Mouse (Mus musculus): ENCODE results near the gene Tpcn2. TPM values are rescaled to one million over a fixed set of nuclear protein-coding genes. Genes with fewer than 3 reads are reported as not detected.

Tpcn2 gene
- total RNA-seq, 4 experiments from 2014 or later, result 1.7 to 4.7 (median 2.5) TPM

DNA sequence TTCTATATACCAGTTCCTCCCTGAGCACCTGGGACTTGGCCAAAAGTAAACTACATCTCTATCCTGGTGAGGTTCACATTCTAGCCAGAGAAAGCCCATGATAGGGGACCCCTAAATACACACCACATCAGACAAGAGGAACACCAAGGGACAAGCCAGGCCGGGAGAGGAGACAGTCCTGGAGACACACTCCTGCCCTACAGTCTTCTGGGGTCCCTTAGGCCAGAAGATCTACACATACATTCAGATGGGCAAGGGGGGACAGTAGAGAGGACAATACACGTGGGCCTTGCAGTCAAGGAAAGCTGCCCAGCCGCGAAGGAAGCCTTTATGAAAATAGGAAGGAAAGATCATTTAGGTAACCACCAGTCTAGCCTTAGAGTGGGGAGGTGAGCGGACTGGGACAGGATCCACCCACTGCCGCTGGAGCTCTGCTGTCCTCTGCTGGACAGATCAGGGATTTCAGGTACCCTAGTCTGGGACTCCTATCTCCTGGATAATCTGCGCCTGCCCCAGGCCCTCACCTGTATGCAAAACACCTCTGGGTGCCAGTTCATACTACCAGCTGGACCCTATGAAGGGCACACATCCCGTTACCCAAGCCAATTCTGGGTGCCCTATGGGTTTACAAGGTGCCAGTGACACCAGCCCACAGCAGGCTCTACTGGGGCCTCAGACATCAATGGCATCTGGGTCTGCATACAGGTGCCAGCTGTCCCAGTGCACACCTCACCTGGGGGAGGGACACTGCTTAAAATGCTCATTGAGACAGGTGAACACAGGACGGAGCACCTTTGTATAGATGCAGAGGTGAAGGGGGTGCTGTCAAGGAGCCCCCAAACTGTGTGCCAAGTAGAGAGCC lies 40.7 kb downstream of the Tpcn2 start:
- DNase-seq (ENCODE audit: low spot score), result peak; percentile 82

DNA sequence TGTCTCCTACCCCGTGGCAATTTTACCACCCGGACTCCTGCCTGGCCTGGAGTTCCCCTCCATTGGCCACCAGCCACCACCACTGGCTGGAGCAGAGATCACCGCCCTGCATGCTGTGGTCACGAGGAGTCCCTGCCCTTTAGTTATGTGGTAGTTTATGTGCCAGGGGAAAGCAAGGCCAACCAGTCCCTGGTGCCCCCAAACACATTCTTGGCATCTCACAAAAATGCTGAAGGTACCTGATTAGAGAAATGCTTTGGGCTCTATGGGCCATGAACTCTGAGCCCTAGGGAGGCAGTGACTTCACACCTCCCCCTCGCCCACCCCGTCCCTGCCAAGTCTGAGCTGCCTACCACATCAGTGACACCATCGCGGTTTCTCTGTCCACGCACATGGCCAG lies 41.8 kb downstream of the Tpcn2 start:
- DNase-seq (ENCODE audit: low spot score), result no peak

DNA sequence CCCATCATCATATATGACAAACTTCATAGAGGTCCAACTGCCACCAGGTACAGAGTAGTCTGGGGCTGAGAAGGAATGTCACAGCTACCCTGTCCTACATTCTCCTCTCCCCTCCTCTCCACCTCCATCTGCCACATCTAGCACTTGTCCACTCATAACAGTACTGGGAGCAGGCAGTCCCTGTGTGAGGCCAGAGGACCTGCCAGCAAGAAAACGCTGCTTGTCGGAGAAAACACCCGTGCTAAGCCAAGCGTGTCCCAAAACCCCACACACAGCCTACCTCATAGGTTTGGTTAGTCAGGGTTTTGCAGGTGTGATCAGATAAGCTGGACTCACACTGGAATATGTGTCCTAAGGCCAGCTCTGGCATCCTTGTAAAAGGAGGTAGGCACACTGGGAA lies 42.9 kb downstream of the Tpcn2 start:
- no peak for DNase-seq (ENCODE audit: low spot score)

DNA sequence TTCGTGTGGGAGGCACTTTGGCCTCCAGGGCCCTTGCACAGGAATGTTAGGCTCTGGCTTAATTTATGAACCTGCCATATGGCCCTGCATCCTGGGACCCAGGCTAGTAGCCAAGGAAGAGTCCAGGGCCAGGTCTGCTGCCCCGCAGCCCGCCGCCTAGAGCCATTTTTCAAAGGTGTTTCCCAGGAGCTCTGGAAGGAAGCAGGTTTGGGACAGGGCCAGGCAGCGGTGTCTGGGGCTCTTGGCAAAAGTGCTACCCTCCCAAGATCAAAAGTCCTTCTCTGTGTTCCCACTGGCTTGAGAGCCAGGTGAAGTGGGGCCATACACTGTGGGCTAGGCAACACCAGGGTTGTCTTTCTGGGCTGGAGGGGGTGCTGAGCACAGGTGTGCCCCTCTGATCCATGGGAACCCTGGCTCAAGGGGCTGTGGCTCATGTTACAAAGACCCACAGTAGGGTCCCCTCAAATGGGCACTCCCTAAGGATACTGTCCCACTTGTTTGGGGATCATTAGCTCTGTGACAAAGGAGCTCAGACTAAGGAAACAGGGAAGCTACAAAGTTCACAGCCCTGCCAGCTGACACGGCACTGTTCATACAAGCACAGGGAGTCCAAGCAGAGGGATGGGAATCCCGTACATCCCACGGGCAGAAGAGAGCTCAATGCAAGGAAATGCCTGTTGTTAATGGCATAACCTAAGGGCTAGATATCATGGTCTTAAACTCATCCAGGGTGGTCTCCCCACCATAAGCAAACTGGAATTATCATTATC lies 43.9 kb downstream of the Tpcn2 start:
- no peak for DNase-seq (ENCODE audit: low spot score)

DNA sequence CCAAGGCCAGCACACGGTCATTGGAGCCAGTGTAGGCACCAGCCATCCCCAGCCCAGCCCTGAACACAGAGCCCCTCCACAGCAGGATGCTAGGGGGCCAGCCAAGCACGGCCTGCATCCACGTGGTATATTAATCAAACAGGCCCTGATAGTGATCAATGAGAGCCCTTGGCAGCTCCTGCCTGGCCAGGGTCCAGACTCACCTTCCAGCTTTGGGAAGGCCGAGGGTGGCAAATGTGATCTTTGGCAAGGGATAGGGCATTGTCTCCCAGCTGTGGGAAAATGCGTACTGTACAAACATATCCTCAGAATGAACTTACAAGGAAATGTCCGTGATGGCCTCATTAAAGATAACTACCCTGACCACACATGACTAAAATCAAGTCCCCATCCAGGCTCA lies 44.7 kb downstream of the Tpcn2 start:
- no peak for DNase-seq (ENCODE audit: low spot score)

DNA sequence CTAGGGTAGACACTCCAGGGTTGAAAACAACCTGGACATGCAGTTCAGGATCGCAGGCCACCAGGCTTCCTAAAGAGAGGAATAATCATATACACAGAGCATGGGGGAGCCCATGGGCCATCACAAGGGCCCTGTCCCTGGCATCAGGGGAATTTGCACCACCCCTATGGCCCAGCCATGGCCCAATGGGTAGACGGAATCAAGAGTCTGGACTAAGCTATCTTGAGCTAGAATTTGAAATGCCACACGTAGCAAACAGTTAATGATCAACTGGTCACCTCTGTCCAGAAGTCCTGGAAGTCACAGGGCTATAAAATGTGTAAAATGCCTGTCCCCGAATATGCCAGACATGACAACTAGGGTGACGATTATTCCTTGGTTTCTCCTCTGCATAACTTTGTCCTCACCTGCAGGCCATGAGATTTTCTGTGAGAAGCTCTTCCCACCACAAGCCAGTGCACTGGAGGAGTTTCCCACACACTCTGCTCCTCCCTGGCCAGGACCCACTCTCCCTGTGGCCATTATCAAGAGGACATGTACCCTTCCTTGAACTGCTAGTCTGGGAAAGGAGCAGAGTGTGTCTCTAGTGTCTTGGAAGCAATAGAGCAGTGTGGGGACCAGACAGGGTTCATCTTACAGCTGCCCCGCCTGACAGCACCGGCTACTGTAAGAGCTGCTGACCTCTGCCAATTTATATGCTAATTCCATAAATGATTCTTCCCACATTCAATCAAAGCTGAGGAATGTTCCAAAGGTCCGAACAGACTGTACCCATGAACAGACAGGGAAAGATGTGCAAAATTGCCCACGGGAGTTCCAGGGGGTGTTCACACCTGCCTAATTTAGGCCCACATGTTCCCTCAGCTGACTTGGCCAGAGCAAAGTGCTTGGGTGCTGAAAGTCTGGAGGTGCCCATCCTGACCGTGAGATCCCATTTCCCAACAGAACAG lies 48.7 kb downstream of the Tpcn2 start:
- DNase-seq (ENCODE audit: low spot score), result no peak

DNA sequence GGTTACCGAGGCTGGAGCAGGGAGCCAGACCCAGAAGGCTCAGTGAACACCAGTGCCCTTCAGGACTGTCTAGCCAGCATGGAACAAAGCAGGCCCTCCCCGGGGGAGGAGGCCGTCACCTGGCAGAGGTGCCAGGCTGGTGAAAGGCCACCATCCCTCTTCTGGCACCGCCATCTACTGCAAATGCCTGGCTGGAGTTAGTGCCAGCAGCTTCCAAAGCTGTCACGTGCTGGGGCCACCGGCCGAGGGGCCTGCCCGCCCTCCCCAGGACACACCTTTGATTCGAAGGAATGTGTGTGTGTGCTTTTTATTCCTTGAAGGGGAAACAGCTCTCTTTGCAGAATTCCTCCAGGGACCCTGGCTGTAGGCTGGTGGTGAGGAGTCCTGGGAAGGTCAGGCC lies 52.2 kb downstream of the Tpcn2 start:
- DNase-seq (ENCODE audit: low spot score), result no peak

DNA sequence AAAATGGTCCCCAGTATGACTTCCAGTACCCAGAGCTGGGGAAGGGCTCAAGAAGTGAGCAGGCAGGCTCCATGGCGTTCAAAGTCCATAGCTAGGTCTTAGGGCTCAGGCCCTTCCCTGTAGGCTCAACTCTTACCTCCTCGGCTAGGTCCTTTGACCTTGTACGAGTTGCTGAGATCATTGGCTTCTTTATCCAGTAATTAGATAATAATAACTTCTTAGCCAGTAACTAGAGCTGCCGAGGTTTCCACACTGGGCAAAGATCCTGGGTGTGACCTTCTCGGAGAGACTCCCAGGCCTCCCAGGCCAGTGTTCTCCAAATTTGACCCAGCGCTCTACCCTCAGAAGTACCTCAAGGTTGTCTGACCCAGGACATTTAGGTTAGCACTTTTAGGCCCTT lies 57.2 kb downstream of the Tpcn2 start:
- no peak for DNase-seq (ENCODE audit: low spot score)

DNA sequence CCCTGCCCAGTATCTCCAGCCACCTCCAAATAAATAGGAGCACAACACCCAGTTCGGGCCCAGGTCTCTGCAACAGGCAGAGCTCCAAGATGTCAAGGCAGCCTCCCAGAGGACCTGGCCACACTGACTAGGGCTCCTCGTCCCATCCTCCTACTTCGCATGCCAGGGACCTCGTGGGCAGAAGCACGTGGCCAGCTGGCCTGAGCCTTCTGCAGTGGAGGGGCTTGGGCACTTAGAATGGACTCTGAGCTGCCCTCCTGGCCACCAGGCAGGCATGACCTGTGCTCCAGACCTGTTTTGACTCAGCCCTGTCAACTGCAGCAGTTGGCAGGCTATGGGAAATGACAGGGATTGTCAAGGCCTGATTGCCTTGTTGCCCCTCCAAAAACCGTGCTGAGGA lies 58.2 kb downstream of the Tpcn2 start:
- DNase-seq (ENCODE audit: low spot score), result no peak

DNA sequence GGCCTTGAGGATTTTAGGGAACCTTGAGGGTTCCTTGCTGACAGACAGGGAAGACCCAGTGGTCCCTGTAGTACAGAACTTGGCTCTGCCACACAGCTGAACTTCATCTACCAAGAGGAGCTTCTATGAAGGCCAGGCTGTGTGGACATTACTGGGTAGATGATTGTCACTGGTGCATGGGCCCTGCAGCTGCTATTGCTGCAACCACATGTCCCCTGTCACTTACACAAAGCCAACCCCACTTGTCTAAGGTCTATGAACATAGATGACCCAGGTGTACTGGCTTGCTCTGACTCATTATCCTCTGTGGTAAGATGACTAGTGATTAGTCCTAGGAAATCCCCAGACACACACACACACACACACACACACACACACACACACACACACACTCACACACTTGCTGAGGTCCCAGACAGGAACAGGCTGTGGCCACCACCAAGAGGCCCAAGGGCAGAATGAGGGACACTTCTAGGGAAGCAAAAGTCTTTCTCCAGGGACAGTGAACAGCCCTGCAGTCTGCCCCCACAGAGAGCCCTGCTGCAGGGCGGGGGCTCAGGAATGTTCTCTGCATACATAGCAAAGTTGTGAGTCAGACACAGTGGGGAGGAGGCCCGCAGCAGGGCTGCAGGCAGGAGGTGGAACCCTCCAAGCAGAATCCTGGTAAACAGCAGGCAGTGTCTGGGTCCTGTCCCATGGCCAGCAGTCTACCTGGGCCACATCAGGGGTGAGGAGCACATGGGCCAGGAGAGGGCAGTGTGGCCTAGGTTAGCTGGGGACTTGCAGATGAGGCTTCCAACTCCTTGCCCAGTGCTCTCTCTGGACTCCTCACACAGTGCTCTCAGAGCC lies 61.7 kb downstream of the Tpcn2 start:
- DNase-seq (ENCODE audit: low spot score), result peak; percentile 57

DNA sequence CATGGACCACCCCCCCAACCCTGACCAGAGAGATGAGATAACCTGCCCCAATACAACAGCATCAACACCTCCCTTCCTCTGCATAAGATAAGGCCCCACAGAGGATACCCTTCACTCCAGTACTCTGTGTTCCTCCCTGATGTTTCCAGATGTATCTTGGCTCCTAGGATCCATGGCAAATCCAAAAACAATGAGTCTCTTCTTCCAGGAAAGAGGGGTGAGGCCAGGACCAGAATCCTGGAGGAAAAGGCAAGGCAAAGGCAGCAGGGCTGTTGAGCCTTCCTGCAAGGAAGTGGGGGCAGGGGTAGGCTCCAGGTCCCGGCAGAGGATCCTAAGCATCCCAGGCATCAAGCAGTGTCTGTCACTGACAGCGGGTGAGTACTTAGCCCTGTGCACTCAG lies 62.5 kb downstream of the Tpcn2 start:
- peak; percentile 35 for DNase-seq (ENCODE audit: low spot score)

DNA sequence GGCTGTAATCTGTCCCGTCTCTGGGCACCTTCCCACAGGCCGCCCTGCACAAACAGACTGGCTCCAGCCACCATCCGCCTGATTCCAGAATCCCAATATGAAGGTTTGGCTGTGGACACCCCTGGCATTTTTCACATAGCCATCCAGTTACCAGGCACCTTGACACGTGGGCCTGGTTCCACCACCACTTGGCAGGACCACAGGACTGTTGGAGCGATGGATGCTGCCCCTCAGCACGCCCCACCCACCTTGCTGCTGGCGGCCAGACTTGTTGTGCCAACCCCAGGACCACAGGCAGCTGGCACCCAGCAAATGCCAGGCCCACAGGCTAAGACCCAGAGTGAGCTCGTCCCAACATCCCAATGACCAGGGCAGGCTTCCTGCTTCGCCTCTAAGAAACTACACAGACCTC lies 64.4 kb downstream of the Tpcn2 start:
- no peak for DNase-seq (ENCODE audit: low spot score)

DNA sequence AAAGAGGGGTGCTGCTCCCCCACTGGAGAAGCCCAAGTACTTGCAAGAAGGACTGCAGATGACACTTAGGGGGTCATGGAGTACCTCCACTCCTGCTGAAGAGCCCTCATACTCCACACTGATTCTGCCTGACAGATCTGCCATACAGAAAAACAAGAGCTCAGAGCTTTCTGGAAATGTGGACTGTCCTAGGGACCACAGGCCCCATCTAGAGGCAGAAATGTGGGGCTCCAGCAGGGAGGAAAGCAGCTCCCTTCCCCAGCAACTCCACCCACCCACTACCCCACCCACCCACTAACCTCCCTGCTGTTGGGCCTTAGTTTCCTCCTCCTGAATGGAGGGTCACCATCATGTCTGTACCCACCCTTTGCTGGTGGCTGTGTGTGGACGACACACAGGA lies 67.2 kb downstream of the Tpcn2 start:
- no peak for DNase-seq (ENCODE audit: low spot score)

DNA sequence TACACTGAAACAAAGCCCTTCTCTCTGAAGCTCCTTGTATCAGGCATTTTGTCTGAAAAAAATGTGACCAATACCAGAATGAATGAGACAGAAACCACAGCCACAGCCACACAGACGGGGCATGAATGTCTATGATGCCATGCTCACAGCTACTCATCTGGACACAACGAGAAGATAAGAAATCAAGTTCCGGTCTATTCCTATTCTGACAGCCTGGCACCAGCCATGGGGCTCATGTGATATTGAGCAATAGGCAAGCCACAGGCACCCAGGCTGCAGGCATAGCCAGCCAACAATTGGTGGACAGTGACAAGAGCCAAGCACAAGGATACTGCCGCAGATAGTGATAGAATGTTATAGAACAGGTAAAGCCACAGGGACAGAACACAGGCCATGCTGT lies 68.3 kb downstream of the Tpcn2 start:
- DNase-seq (ENCODE audit: low spot score), result peak; percentile 52

DNA sequence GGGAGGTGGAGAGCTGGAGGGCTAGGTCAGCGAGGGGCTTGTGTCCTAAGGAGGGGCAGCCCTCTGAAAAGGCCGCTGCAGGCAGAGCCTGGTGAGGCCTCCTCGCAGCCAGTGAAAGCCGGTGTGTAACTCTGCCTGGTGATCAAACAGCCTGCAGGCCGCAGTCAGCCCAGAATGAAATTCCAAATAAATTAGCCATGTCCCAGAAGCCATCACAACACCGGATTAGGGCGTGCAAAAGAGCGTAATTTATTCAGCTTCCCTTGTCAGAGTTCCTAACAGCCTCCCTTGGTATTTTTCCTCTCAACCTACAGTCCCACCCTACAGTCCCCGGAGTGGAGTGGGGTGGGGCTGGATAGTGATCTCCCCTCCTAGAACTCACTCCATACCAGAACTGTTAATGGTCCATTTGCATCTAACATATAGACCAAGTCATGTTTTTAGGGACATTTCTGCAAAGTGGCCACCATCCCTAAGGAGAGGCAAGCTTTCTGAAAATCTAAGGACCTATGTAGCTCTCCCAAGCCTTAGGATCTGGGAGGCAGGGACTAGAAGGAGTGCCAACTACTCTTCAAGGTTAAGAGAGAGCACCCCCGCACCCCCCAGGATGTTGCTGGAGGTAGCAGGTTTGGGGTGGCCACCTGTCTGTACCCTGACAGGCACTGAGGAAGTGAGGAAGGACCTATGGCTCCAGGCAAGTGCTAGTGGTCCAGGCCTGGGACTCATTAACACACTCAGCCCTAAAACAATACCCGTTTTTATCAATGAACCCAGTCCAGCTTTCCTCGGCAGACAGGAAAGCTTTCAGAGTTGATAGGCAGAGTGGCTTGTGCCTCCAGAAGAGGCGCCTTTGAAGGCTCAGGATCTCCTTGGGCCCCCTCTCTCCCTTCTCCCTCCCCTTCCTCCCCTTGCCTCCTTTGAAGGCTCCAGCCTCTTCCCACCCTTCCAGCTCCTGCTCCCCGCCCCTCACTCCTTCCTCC lies 71.8 kb downstream of the Tpcn2 start:
- no peak for DNase-seq (ENCODE audit: low spot score)

DNA sequence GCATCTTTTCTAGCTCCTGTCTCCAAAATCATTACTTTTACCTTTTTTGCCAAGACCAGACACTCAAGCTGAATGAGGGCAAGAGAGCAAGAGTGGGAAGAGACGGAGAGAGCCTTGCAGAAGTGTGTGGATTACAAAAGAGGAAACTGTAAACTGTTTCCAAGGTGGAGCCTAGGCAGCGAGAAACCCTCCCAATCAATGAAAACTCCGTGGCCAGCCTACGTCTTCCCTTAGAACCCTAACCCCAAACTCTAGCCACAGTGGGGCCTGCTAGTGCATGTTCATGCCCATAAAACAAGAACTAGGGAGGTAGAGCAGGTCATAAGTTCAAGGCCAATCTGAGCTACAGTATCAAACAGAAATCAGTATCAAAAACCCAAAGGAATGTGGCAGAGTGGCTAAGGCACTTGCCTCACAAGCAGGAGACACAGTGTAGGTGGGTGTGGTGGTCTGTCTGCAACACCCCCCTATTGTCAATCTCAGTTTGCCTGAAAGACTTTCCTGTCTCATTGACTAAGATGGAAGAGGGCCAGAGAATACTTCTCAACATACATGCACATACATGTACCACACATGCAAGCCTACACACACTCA lies 73.2 kb downstream of the Tpcn2 start:
- DNase-seq (ENCODE audit: low spot score), result no peak

DNA sequence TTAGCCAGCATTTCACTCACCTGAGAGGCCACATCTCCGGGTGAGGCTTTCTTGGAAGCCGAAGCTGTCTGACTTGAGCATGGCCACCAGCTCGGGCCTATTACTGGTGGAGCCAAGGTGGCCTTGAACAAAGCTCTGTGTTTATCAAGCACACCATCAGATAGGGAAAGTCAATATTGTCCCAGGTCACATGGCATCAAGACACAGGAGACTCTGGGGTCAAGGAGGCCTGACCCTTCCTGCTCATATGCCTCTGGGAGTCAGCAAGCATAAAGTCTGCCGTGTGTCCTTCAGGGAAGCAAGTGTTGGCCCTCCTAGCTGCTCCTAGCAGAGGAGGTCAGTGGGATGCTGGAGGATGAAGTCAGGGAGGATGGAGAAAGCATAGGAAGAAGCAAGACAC lies 75.8 kb downstream of the Tpcn2 start, which contains the start of gene 1810010D01Rik:
Gene 1810010D01Rik (minus strand): TSS at position 114 of the 400 bp plus-strand sequence.
- no peak for DNase-seq (ENCODE audit: low spot score)

DNA sequence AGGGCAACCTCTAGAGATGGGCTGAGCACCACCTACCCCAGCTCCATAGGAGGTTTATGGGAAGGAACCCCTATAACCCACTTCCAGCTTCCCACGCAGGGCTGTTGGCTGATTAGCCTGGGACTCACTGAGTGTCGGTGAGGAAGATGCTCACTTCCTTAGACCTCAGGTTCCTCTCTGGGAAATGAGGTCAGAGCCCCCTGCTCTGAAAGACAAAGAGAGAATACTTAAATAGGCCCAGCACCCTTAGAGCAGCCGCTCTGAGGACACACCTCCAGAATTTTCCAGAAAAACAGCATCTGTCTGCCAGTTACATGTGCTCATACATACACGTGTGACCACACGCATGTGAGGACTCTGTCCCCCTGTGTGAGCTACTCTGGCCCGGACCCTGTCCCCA lies 77.0 kb downstream of the Tpcn2 start:
- no peak for DNase-seq (ENCODE audit: low spot score)

DNA sequence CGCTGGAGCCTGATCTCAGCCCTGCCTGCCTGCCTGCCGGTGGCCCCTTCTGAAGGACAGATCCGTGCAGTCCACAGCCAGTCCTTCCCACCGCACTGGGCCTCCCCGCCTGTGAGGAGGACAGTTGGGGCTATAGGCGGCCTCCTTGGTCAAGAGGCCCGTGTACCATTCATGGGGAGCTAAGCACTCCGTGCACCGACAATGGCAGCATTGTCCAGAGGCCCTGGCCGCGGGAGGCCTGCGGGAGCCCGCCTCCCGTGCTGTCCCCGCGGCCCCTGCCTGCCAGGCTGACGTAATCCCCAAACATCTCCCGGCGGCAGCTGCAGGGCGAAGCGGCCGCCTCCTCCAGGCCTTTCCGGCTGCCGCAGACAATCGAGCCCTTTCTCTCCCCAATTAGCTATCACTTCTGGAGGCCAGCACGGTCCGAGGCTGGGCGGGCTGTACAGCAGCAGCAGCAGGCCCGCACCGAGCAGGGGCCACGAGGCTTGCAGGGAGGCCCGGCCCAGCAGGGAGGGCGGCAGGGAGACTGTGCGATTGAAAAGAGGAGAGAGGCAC lies 77.7 kb downstream of the Tpcn2 start:
- DNase-seq (ENCODE audit: low spot score), result peak; percentile 64

Data from heart, adult 8-10 months (tissue).